ENCODE assay signal across 19 mouse cellular contexts in genomic region chr4:56015481-56015880, GRCm38 (mm10).
DNase-seq lines count a peak whose midpoint lies in the region; ATAC-seq and TF ChIP-seq lines count a peak whose summit lies in the region.
"Had no signal": no experiment of that assay in that cellular context is flagged by ENCODE, and none has a peak within 500 bp of the region (broad histone marks: within the 10 kb centered on the region; RNA-seq: fewer than 3 reads in every experiment).

No protein-coding gene starts in this region.

- peak; percentile 65 for ATAC-seq in cerebellum, adult (ENCODE audit: insufficient number of reproducible peaks, low FRiP score, low TSS enrichment)
- ATAC-seq: CD4-positive, CD25-positive, alpha-beta regulatory T cell, adult 4 months; forebrain, embryonic 13.5 days; hindbrain, embryonic 16.5 days had no signal

- H3K27ac ChIP-seq in cerebellum, adult 2 months (ENCODE audit: insufficient read depth, low read length): no peak overlapping the region
- H3K27ac ChIP-seq: embryonic facial prominence, embryonic 13.5 days; forebrain, embryonic 13.5 days; gastrocnemius, adult 2 months had no signal

- H3K4me1 ChIP-seq in cerebellum, adult 2 months (ENCODE audit: control insufficient read depth, insufficient read depth, low read length): peaks cover 6% of the 10 kb centered on the region
- H3K4me1 ChIP-seq: embryonic facial prominence, embryonic 13.5 days; forebrain, embryonic 13.5 days; heart, embryonic 12.5 days had no signal

- WGBS in cerebellum, adult 2 months: 16% methylated on average over 7 of the region's 7 CpGs

- no peak for DNase-seq in cerebellum, postnatal 4 days (ENCODE audit: low spot score in 2 of 2)
- peak; percentile 70 for DNase-seq in brain, adult 2 months (ENCODE audit: low read depth, low spot score)
- DNase-seq in cerebellum, adult 2 months: peak; percentile 40 to 76
- peak; percentile 73 to 78 for DNase-seq in cerebellum, postnatal 10 days
- DNase-seq in urinary bladder, postnatal 25 days (ENCODE audit: low spot score): no peak
- no peak for DNase-seq in kidney, postnatal 4 days
- DNase-seq in T-cell, adult 2 months (ENCODE audit: low spot score): no peak
- DNase-seq: adrenal gland, postnatal 10 days; B cell, adult 2 months; gastrocnemius, adult 2 months; gastrocnemius, postnatal 25 days; heart, postnatal 36 days; kidney, adult 11 months had no signal

- H3K27me3 ChIP-seq in cerebellum, adult 2 months (ENCODE audit: control insufficient read depth, insufficient read depth, low read length): no peaks in the 10 kb centered on the region
- H3K27me3 ChIP-seq: embryonic facial prominence, embryonic 13.5 days; forebrain, embryonic 13.5 days; heart, embryonic 12.5 days had no signal

- TF ChIP-seq POLR2A in cerebellum, adult 2 months (IDR thresholded peaks at IDR 0.05; ENCODE audit: borderline replicate concordance, insufficient read depth, low read length): no peak

- no peak overlapping the region for H3K4me3 ChIP-seq in cerebellum, adult 2 months (replicated peaks; ENCODE audit: insufficient read depth, low read depth, low read length)
- H3K4me3 ChIP-seq: embryonic facial prominence, embryonic 13.5 days; forebrain, embryonic 13.5 days; gastrocnemius, adult 2 months; heart, embryonic 12.5 days had no signal

- no peak for TF ChIP-seq CTCF in cerebellum, adult 2 months (IDR thresholded peaks at IDR 0.05; ENCODE audit: borderline replicate concordance, insufficient read depth, low read depth, low read length)

Comparison
In these comparisons a context has a peak if more than half of its experiments do, and no peak if none do; other contexts are left out.
1. DNase-seq: peak in brain, adult 2 months (single experiment), cerebellum, adult 2 months (2 of 2) and cerebellum, postnatal 10 days (2 of 2); none in cerebellum, postnatal 4 days (0 of 2), urinary bladder, postnatal 25 days (single experiment), kidney, postnatal 4 days (0 of 2) and T-cell, adult 2 months (single experiment).